Mouse (Mus musculus): ENCODE results near the gene Prelid1.

DNA sequence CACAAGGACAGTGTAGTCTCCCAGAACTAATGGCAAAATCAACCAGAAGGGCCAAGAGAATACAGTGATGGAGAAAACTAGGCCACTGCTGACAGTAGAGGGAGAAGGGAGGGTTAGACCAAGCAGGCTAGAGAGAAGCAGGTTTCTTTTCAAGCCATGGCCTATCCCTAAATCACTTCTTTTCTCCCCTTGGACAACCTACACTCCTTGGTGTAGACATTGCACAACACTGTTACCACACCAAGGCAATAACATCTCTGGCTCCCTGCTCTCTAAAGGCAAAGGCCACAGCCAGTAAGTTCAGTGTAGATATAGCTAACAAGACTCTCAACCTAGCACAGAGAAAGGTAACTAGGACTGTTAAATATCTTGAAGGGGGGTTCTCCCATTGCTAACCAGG, 40.8 kb downstream of the Prelid1 start:
- TF ChIP-seq POLR2A (IDR thresholded peaks at IDR 0.05; ENCODE audit: insufficient read depth, low read length) (no peak), CTCF (IDR thresholded peaks at IDR 0.05; ENCODE audit: low read depth, low read length) (no peak), EP300 (IDR thresholded peaks at IDR 0.05; ENCODE audit: insufficient read depth, low read depth, low read length) (no peak)
